Mouse (Mus musculus): ENCODE data around the gene Actr5. TPM values are rescaled to one million over a fixed set of nuclear protein-coding genes. Genes with fewer than 3 reads are reported as not detected.

Actr5 gene
- polyA plus RNA-seq, 1 experiment from 2014 or later = 14.7 TPM

- Histone ChIP-seq H3K4me3 (no peak overlapping the region), H3K36me3 (no peaks in the 10 kb centered on the region), H3K9ac (replicated peaks) (no peak overlapping the region), H3K4me2 (replicated peaks) (no peak overlapping the region), H3K4me1 (peaks cover 58% of the 10 kb centered on the region), H3K9me3 (no peaks in the 10 kb centered on the region), H3K27me3 (no peaks in the 10 kb centered on the region), H3K27ac (replicated peaks) (peak overlapping the region; percentile 75)
- no peak for ATAC-seq (replicated peaks)
- 40% methylated on average over 9 of the region's 9 CpGs for WGBS
These were observed 59.7 kb downstream of the Actr5 start for GRCm38 (mm10) chr2:158684247-158684843.

- no peak overlapping the region for H3K4me2 ChIP-seq (replicated peaks)
- no peak overlapping the region for H3K9ac ChIP-seq (replicated peaks)
- H3K4me3 ChIP-seq = no peak overlapping the region
- H3K27me3 ChIP-seq = no peaks in the 10 kb centered on the region
- H3K27ac ChIP-seq (replicated peaks) = peak overlapping the region; percentile 75
- H3K36me3 ChIP-seq = no peaks in the 10 kb centered on the region
- peaks cover 62% of the 10 kb centered on the region for H3K4me1 ChIP-seq
- 89% methylated on average over 3 of the region's 3 CpGs for WGBS
- ATAC-seq (replicated peaks) = no peak
- no peaks in the 10 kb centered on the region for H3K9me3 ChIP-seq
These were observed 60.2 kb downstream of the Actr5 start for GRCm38 (mm10) chr2:158684910-158685309.

GRCm38 (mm10) chr2:158686394-158686793 is 61.7 kb downstream of the Actr5 start:
- Histone ChIP-seq H3K27me3 (no peaks in the 10 kb centered on the region), H3K4me2 (replicated peaks) (no peak overlapping the region), H3K9me3 (no peaks in the 10 kb centered on the region), H3K36me3 (no peaks in the 10 kb centered on the region), H3K27ac (replicated peaks) (no peak overlapping the region), H3K9ac (replicated peaks) (no peak overlapping the region), H3K4me3 (no peak overlapping the region), H3K4me1 (peaks cover 57% of the 10 kb centered on the region)
- ATAC-seq (replicated peaks) = no peak
- WGBS = 63% methylated on average over 2 of the region's 2 CpGs

GRCm38 (mm10) chr2:158687804-158688241 is 63.1 kb downstream of the Actr5 start:
- peaks cover 44% of the 10 kb centered on the region for H3K4me1 ChIP-seq
- H3K27me3 ChIP-seq = no peaks in the 10 kb centered on the region
- no peak overlapping the region for H3K9ac ChIP-seq (replicated peaks)
- peak overlapping the region; percentile 48; the same call in 1 of the 2 replicates for H3K27ac ChIP-seq (replicated peaks)
- no peaks in the 10 kb centered on the region for H3K36me3 ChIP-seq
- ATAC-seq (replicated peaks) = 0 out of 2 replicates have a peak, but pooled peaks have one; percentile 33
- WGBS = 38% methylated on average over 25 of the region's 25 CpGs
- H3K9me3 ChIP-seq = no peaks in the 10 kb centered on the region
- no peak overlapping the region for H3K4me3 ChIP-seq
- H3K4me2 ChIP-seq (replicated peaks) = peak overlapping the region; percentile 29; the same call in 1 of the 2 replicates

MicroRNAs encoded within 50 kb of the gene (microRNA counts, 519-probe panel; counts per million panel counts)
- microRNA mmu-miR-3474 = 1,324 counts per million, percentile 7 among the panel's probes with 10 or more counts

Small RNAs within 50 kb of the gene (microRNA-seq; reads per million reads assigned to microRNA genes)
- gene Mir3474 = 2.9 reads per million, percentile 6 among the genes with 10 or more reads in this experiment

Other genes starting within 250 kb of the Actr5 start
- gene Snhg11, start 249.2 kb upstream of the Actr5 start, polyA plus RNA-seq (2015; fragmentation: Nextera tagmentation; extraction: Ambion mirVana) = 108 and 109 TPM in 2 replicates
- 23.8 and 27.7 TPM in 2 replicates for gene Ralgapb, start 215.0 kb upstream of the Actr5 start, polyA plus RNA-seq (2015; fragmentation: Nextera tagmentation; extraction: Ambion mirVana)
- gene Adig, start 122.3 kb upstream of the Actr5 start, polyA plus RNA-seq (2015; fragmentation: Nextera tagmentation; extraction: Ambion mirVana) = not detected in 2 replicates
- gene Arhgap40, start 112.1 kb upstream of the Actr5 start, polyA plus RNA-seq (2015; fragmentation: Nextera tagmentation; extraction: Ambion mirVana) = 0.37 and 0.42 TPM in 2 replicates
- gene Slc32a1, start 14.1 kb upstream of the Actr5 start, polyA plus RNA-seq (2015; fragmentation: Nextera tagmentation; extraction: Ambion mirVana) = 7.1 and 7.4 TPM in 2 replicates
- gene Ppp1r16b, start 40.5 kb downstream of the Actr5 start, polyA plus RNA-seq (2015; fragmentation: Nextera tagmentation; extraction: Ambion mirVana) = 22.1 and 24.4 TPM in 2 replicates
- gene Fam83d, start 143.2 kb downstream of the Actr5 start, polyA plus RNA-seq (2015; fragmentation: Nextera tagmentation; extraction: Ambion mirVana) = 22.0 and 22.8 TPM in 2 replicates
- 17.1 and 17.3 TPM in 2 replicates for gene Dhx35, start 169.9 kb downstream of the Actr5 start, polyA plus RNA-seq (2015; fragmentation: Nextera tagmentation; extraction: Ambion mirVana)